Mouse (Mus musculus): ENCODE measurements around the gene Setd5.

DNA sequence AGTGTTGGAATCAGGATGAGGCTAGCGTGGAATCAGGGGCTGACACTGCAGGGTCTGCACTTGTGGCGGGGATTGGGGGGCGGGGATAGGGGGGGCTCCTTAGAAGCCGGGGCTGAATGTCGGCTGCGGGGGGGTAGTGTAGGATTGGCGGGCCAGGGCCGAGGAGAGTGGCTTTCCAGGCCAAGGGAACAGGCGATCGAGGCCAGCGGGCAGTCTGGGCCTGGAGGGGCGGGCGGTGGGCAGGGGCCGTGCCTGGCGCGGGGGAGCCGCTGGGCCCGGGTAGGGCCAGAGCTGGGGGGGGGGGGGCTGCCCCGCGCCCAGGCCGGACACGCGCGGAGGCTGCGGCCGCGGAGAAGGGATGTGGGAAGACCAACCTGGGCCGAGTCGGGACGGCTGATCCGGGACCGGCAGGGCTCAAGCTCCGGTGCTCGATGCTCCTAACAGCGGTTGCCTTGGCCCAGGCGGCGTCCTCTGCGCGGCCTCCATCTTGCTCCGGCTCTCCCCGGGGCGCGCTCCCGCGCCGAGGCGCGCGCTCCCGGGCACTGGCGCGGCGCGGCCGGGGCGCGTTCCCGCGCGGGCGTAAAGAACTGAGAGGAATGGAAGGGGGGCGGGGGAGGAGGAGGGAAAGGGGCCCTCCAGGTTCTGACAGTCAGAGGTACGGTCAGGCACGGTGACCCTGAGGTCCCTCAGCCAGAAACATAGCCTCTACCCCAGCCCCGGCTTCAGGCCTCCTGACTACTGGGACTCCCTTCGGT, 117.9 kb downstream of the Setd5 start, which contains the start of gene Lhfpl4:
- TF ChIP-seq TAL1 (IDR thresholded peaks at IDR 0.05; ENCODE audit: low read length) (no peak), GATA1 (IDR thresholded peaks at IDR 0.05; ENCODE audit: low read length) (no peak)
